Mouse (Mus musculus) G1E (cell line): ENCODE results near the gene Fgfr2.

Experiments used
- CTCF ChIP-seq: IDR thresholded peaks from 2 replicates; pipeline ENCODE4 v1.5.1; 2012; ENCODE audit warnings: low read depth, low read length, inconsistent platforms, mixed read lengths
- GATA1 ChIP-seq: IDR thresholded peaks from 2 replicates; pipeline ENCODE4 v1.6.1; 2012; ENCODE audit warnings: borderline replicate concordance, low read length, inconsistent platforms, mixed read lengths
- GATA2 ChIP-seq: IDR thresholded peaks from 2 replicates; pipeline ENCODE4 v1.6.1; 2012; ENCODE audit warnings: low read depth, low read length, inconsistent platforms, borderline replicate concordance
- POLR2AphosphoS5 ChIP-seq: IDR thresholded peaks from 2 replicates; pipeline ENCODE4 v1.6.1; 2012; ENCODE audit warnings: low read depth, low read length, inconsistent platforms; ENCODE audit not compliant: insufficient replicate concordance
- TAL1 ChIP-seq: conservative IDR thresholded peaks from 2 replicates; pipeline ENCODE4 v1.6.1; 2012; ENCODE audit warnings: low read depth, low read length, inconsistent platforms, mixed read lengths

- TF ChIP-seq GATA1, result no peak
- no peak for TF ChIP-seq CTCF
- TF ChIP-seq TAL1, result no peak
- TF ChIP-seq GATA2, result no peak
- TF ChIP-seq POLR2AphosphoS5, result no peak
Measured at GRCm38 (mm10) chr7:132026671-132027070, 1096.5 kb downstream of the Fgfr2 start.
